Mouse (Mus musculus) left cerebral cortex, adult 2 months (tissue): Measurements from ENCODE around the gene Ccnb3. TPM values are rescaled to one million over a fixed set of nuclear protein-coding genes. Genes with fewer than 3 reads are reported as not detected.
"Not testable (repeated sequence)": the region's sequence is repeated elsewhere in the genome, so short reads cannot be mapped to it uniquely, and the experiment has no call there.

Source experiments
- DNase-seq, 2 experiments: peaks; one replicate each; pipeline ENCODE4 v3.0.0; 2021 to 2022; ENCODE audit warnings: low spot score in 2 of 2, mixed read lengths in 1 of 2; ENCODE audit errors: extremely low spot score in 1 of 2
- H3K27ac ChIP-seq: fragments of 200-600 bp; 2 replicates; pipeline ENCODE4 v1.8.1; 2022
- H3K4me3 ChIP-seq: fragments of 200-600 bp; 2 replicates; pipeline ENCODE4 v1.8.1; 2022
- CTCF ChIP-seq: fragments of 200-600 bp; IDR thresholded peaks from 2 replicates; pipeline ENCODE4 v1.8.1; 2022; ENCODE audit warnings: antibody characterized with exemption, mild to moderate bottlenecking, moderate library complexity
- intact Hi-C: fragments of 180-260 bp; cut with DNase I; formaldehyde crosslinking; loops from one replicate; pipeline ENCODE4 v1.15.1; 2025
- long read RNA-seq, 2 experiments: library from polyadenylated mRNA; stranded (forward); transcript quantifications; one replicate each; pipeline ENCODE4 v2.0.0; 2021; ENCODE audit warnings: borderline mapping rate in 2 of 2
- total RNA-seq, 2 experiments: library from RNA; stranded (reverse); gene quantifications; 2 replicates each; pipeline ENCODE4 v1.2.3; 2021

Gene Ccnb3
- not detected for total RNA-seq
- long read RNA-seq, experiment 1 = 0 reads
- long read RNA-seq, experiment 2 = 0 reads

DNA sequence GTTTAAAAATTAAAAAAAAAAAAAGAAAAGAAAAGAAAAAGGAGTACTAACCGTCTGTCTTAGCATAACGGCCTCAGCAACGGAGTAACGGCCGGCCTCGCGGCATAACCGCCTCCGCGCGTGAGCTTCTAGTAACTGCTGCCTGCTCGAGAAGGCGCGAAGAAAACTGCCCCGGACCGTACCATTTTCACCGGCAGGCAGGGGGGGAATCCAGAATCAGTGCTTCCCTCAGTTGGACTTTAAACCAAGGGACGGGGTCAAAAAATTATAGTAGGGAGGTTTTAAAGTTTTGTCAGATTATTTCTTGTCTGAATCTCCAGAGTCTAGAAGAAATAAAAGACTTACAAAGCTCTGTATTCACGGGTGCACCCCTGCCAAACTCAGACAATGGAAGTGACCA is at the start of gene Ccnb3:
Gene Ccnb3 (minus strand): TSS at position 101 of the 400 bp plus-strand sequence.
- no peak for DNase-seq
- H3K4me3 ChIP-seq = no peak within 1 kb of the TSS
- TF ChIP-seq CTCF = no peak
- intact Hi-C loops = no loop called here
- no peak within 1 kb of the TSS for H3K27ac ChIP-seq

DNA sequence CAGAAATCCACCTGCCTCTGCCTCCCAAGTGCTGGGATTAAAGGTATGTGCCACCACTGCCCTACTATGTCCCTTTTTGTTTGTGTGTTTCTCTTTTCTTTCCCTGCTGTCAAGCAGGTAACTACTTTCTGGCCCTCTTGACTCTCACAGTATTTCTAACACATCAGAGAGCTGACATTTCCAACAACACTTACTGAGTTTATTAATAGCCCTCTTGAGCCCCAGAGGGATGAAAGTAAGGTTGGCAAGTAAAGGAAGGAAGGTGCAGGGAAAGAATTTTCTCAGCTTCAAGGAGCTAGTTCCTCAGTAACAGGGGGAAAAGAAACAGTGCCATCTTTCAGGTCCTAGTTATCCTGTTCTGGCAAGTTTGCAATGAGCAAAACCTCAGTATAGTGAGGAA is 48.9 kb upstream of the Ccnb3 start:
- Histone ChIP-seq H3K27ac (no peak overlapping the region), H3K4me3 (no peak overlapping the region)
- intact Hi-C loops = no loop called here
- no peak for DNase-seq
- no peak for TF ChIP-seq CTCF

DNA sequence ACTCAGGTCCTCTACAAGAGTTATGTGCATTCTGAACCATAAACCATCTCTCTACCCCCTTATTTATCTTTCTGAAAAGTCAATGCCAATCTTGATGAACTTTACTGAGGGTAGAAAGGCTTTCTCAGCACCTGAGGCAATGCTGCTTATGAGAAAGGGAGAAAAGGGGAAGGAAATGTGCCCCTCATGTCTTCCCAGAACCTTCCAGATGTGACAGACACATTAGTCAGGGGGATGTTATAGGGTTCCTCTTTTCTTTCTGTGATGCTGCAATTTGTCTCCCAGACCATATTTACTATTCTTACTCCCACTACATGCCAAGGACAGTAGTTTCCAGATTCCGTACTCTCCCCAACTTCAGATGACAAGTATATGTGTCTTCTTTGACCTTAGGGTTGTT is 44.5 kb upstream of the Ccnb3 start:
- H3K27ac ChIP-seq = no peak overlapping the region
- no peak for DNase-seq
- intact Hi-C loops = no loop called here
- no peak overlapping the region for H3K4me3 ChIP-seq
- TF ChIP-seq CTCF = no peak

DNA sequence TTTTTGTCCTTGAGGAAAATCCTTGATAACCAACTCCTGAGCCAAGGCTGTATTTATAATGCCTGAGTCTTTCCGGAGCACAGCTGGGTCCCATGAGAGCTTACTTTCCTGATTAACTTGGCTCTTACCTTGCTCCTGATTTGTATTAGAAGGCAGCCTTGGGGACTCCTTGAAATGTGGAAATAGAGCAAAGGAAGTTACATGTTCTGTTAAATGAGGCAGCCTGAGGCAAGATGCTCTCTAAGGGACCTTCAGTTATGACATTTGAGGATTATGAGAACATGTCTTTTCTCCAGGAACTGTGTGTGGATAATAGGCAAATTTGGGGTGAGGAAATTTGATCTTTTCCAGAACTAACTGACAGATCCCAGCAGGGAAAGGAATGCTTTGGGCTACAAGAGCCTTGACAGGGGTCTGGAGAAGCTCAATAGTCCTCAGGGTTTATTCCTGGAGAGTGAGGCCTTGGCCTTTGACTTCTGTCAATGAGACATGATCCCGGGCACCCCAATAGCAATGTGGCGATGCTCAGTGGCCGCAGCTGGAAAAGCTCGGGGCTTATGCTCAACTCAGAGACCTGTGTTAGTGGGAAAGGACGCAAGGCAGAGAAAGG is 38.5 kb upstream of the Ccnb3 start:
- DNase-seq = no peak
- Histone ChIP-seq H3K27ac (no peak overlapping the region), H3K4me3 (no peak overlapping the region)
- intact Hi-C loops = no loop called here
- no peak for TF ChIP-seq CTCF

DNA sequence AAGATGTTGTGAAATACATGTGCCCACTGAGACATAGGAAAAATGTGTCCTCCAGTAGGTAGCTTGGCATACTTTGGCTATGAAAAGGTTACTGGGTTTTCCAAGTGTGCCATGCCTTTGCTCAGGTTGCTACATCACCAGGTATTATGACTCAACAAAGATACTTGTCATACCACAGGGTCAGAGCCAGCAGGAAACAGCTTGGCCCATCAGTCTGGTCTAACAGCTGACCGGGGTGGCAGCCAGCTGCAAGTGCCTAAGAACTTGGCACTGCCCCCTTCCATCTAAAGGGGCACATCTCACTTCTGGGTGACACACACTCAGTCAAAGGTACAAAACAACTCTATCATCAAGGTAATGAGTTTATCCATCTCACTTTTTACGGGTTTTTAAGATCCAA is 26.6 kb upstream of the Ccnb3 start:
- TF ChIP-seq CTCF = no peak
- intact Hi-C loops = no loop called here
- no peak for DNase-seq
- Histone ChIP-seq H3K27ac (no peak overlapping the region), H3K4me3 (no peak overlapping the region)

DNA sequence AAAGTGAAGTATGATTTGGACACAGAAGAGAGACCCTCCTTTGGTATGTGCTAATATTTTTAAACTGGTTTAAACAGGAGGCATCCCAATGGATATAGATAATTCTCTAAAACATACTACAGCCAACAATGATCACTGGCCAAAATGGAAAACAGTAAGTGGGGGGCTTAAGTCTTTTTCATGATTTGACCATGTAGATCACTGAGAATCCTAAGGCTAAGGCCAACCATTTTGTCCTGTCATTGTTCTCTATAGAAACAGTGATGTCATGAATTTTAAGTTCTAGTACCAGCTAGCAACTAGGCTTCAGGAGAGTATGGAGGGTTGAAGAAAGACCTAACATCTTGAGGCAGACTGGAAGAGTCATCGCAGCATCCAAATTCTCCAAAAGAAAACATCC is 25.8 kb upstream of the Ccnb3 start, which contains the start of gene Akap4:
Gene Akap4 (plus strand): TSS at position 301 of the 400 bp plus-strand sequence.
- no peak within 1 kb of the TSS for H3K4me3 ChIP-seq
- H3K27ac ChIP-seq = no peak within 1 kb of the TSS
- DNase-seq = no peak
- TF ChIP-seq CTCF = no peak
- intact Hi-C loops = no loop called here

DNA sequence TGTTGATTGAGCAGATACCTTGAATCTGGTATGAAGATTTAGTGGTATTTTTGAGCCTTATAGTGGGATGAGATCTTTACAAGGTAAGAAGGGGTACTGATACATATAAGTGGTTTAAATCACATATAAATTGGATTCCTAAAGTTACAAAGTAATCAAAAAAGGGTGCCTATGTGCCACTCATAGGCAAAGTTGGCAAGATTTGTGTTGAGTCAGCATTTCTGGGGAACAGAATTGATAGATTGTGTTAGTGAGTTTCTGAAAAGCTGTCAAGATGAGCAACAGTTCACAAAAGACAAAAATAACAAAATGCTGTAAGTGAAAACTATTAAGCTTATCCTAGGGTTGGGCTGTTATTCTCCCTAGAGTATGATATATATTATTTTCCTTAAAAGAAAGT is 22.7 kb upstream of the Ccnb3 start:
- Histone ChIP-seq H3K27ac (no peak overlapping the region), H3K4me3 (no peak overlapping the region)
- intact Hi-C loops = no loop called here
- DNase-seq = no peak
- TF ChIP-seq CTCF = no peak

DNA sequence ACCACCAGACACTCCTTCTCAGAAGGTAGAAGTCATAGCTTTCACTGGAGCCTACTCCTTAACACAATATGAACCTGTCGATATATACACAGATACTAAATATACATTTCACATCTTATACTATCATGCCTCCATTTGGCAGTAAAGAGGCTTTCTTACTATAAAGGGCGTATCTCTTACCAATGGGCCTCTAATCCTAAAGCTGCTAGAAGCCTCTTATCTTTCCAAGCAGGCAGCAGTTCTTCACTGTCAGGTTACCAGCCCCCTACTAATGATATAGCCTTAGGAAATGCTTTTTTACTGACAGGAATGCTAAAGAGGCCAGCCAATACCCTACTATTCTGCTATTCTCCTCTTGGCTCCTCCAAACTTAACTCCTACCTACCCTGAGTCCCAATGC is 16.2 kb upstream of the Ccnb3 start:
- no peak for TF ChIP-seq CTCF
- H3K4me3 ChIP-seq = no peak overlapping the region
- intact Hi-C loops = no loop called here
- DNase-seq = no peak
- H3K27ac ChIP-seq = no peak overlapping the region

DNA sequence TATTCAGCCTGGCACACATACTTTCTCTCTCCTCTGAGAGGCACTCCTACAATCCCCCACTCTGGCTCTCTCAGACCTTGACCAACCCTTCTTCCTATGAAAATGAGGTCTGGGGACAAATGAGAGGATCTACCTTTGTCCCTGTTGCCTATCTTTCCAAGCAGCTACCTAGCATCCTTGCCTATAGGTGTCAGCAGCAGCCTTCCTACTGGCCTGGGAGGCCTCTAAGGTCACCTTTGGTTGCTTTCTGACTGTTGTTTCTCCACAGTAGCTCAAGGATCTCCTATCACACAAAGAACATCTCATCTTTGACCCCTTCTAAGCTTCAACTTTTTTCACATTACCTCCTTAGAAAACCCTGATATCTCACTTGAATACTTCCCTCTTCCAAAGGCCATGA is 15.6 kb upstream of the Ccnb3 start:
- DNase-seq = no peak
- Histone ChIP-seq H3K27ac (no peak overlapping the region), H3K4me3 (no peak overlapping the region)
- TF ChIP-seq CTCF = no peak
- intact Hi-C loops = no loop called here

DNA sequence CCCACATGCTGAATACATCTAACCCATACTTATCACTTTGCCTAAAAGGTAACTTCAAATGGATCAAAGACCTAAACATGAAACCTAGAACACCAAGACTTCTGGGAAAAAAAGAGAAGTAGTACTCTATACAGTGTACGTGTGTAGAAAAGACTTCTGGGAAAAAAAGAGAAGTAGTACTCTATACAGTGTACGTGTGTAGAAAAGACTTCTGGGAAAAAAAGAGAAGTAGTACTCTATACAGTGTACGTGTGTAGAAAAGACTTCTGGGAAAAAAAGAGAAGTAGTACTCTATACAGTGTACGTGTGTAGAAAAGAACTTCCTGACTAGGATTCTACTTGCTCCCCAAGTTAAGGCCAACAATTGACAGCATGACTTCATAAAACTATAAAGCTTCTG is 57.5 kb downstream of the Ccnb3 start:
- H3K4me3 ChIP-seq, DNase-seq, intact Hi-C loops, H3K27ac ChIP-seq: not testable (repeated sequence)

DNA sequence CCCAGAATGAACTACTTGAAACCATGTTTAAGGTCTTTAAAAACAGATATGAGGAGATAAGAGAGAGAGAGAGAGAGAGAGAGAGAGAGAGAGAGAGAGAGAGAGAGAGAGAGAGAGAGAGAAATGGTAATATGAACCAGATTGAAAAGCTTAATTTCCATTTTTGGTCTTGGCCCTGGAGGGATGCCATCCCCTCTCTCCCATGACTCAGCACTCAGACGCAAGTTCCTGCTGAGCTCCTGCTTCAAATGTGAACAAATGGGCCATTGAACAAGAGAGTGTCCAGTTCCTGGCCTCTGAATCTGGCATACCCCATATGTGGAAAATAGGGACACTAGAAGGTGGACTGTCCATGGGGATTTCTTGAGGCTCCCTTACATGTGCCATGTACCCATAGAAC is 69.5 kb downstream of the Ccnb3 start:
- intact Hi-C loops = no loop called here
- no peak overlapping the region for H3K27ac ChIP-seq
- DNase-seq = no peak
- TF ChIP-seq CTCF = no peak
- no peak overlapping the region for H3K4me3 ChIP-seq

DNA sequence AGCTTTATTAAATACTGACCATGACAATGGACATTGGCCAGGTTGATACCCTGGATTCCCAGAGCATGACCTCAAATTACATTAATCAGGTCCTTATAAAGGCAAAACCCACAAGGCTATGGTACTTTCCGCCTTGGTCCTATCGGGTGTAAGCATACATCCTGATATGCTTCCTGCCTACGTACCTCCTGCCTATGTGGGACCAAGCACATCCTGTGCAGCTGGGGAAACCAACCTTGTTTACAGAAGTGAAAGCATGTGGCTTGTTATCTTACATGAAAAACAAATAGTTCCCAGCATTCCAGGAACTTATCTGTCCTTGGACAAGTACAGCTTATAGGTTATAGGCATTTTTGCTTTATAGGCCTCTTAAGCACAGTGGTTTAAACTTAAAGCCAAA is 72.8 kb downstream of the Ccnb3 start:
- no peak for DNase-seq
- Histone ChIP-seq H3K4me3 (no peak overlapping the region), H3K27ac (no peak overlapping the region)
- TF ChIP-seq CTCF = no peak
- intact Hi-C loops = no loop called here

Other genes starting within 250 kb of the Ccnb3 start
- not detected for gene Akap4, start 25.9 kb upstream of the Ccnb3 start, total RNA-seq